8 mouse cellular contexts compared by ENCODE assay signal in the genomic region with DNA sequence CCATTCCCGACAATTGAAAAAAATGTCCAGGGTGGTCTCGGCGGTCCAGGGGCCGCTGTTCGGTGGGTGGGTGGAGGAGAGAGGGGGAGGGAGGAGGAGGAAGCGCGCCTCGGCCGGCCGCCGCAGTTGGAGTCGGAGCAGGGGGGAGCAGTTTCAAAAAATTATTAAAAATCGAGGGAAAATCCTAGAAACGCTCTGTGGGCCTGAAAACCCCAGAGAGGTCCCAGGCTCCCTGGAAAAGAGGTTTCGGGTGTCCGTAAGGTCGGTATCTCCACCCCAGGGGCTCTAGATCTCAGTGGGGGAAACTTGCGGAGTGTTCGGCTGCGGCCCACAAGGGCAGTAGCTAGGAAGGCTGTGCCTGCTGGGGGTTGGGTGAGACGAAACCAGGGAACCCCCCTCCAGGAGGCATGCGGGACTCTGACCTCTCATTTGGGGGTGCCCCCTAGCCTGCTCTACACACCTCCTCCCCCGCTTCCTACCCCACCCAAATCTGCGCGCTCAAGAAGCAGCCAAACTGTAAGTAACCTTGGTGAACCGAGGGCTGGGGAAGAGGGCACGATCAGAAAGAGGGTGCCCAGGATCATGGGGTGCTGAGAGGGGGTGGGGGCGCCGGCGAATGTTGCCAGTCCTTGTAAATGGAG. TPM values are rescaled to one million over a fixed set of nuclear protein-coding genes. Genes with fewer than 3 reads are reported as not detected.
DNase-seq lines count a peak whose midpoint lies in the region; ATAC-seq lines count a peak whose summit lies in the region.

No protein-coding gene starts in this region.

- peaks cover 14% of the 10 kb centered on the region for H3K27me3 ChIP-seq in forebrain, embryonic 15.5 days
- H3K27me3 ChIP-seq in intestine, embryonic 15.5 days (replicated peaks), result no peaks in the 10 kb centered on the region
- no peaks in the 10 kb centered on the region for H3K27me3 ChIP-seq in stomach, embryonic 16.5 days (ENCODE audit: control insufficient read depth, insufficient read depth, low read length)

- no peaks in the 10 kb centered on the region for H3K36me3 ChIP-seq in forebrain, embryonic 15.5 days
- H3K36me3 ChIP-seq in intestine, embryonic 15.5 days, result peaks cover 4% of the 10 kb centered on the region; the same call in 1 of the 2 replicates
- 0 out of 2 replicates have a peak, but pooled peaks cover 3% of the 10 kb centered on the region for H3K36me3 ChIP-seq in stomach, embryonic 16.5 days (ENCODE audit: control insufficient read depth, insufficient read depth, low read length)

- H3K9ac ChIP-seq in forebrain, embryonic 15.5 days (replicated peaks), result peak overlapping the region; percentile 61
- peak overlapping the region; percentile 64 for H3K9ac ChIP-seq in intestine, embryonic 15.5 days
- H3K9ac ChIP-seq in stomach, embryonic 16.5 days (ENCODE audit: low read length), result peak overlapping the region; percentile 92

- ATAC-seq in forebrain, embryonic 15.5 days (replicated peaks), result no peak
- no peak for ATAC-seq in intestine, embryonic 15.5 days
- ATAC-seq in stomach, embryonic 16.5 days (ENCODE audit: insufficient read depth, low FRiP score), result no peak

- under 1% methylated on average over 30 of the region's 30 CpGs for WGBS in forebrain, embryonic 15.5 days
- WGBS in intestine, embryonic 15.5 days, result under 1% methylated on average over 30 of the region's 30 CpGs
- WGBS in stomach, embryonic 16.5 days, result under 1% methylated on average over 30 of the region's 30 CpGs

- DNase-seq in layer of hippocampus, postnatal 10 days (ENCODE audit: low spot score in 2 of 2), result peak; percentile 32 to 42
- no peak for DNase-seq in layer of hippocampus, postnatal 25 days (ENCODE audit: extremely low spot score in 1 of 2, low spot score in 1 of 2)
- DNase-seq in R1 (ENCODE audit: low read depth, low spot score), result peak; percentile 29
- DNase-seq in lung, postnatal 14 days, result peak; percentile 28
- DNase-seq in gastrocnemius, postnatal 10 days, result no peak

- peak overlapping the region; percentile 57 for H3K4me3 ChIP-seq in forebrain, embryonic 15.5 days
- H3K4me3 ChIP-seq in intestine, embryonic 15.5 days (replicated peaks), result peak overlapping the region; percentile 77
- H3K4me3 ChIP-seq in stomach, embryonic 16.5 days (replicated peaks; ENCODE audit: low read length), result peak overlapping the region; percentile 82

- H3K27ac ChIP-seq in forebrain, embryonic 15.5 days (replicated peaks), result peak overlapping the region; percentile 79
- peak overlapping the region; percentile 72 for H3K27ac ChIP-seq in intestine, embryonic 15.5 days
- H3K27ac ChIP-seq in stomach, embryonic 16.5 days (ENCODE audit: low read length), result peak overlapping the region; percentile 87

- peak overlapping the region; percentile 83 for H3K4me2 ChIP-seq in forebrain, embryonic 15.5 days (replicated peaks)
- H3K4me2 ChIP-seq in intestine, embryonic 15.5 days (replicated peaks), result peak overlapping the region; percentile 96
- peak overlapping the region; percentile 96 for H3K4me2 ChIP-seq in stomach, embryonic 16.5 days (ENCODE audit: low read depth, low read length)

- no peaks in the 10 kb centered on the region for H3K9me3 ChIP-seq in forebrain, embryonic 15.5 days
- H3K9me3 ChIP-seq in intestine, embryonic 15.5 days, result no peaks in the 10 kb centered on the region
- H3K9me3 ChIP-seq in stomach, embryonic 16.5 days (replicated peaks; ENCODE audit: control insufficient read depth, low read length), result no peaks in the 10 kb centered on the region

- peaks cover 77% of the 10 kb centered on the region for H3K4me1 ChIP-seq in forebrain, embryonic 15.5 days
- peaks cover 56% of the 10 kb centered on the region for H3K4me1 ChIP-seq in intestine, embryonic 15.5 days (replicated peaks)
- peaks cover 39% of the 10 kb centered on the region for H3K4me1 ChIP-seq in stomach, embryonic 16.5 days (ENCODE audit: control insufficient read depth, insufficient read depth, low read length)

RNA-seq across cellular contexts. Expression of gene Ccnd2, which starts 2.6 kb away (rescaled TPM):
- total RNA-seq in layer of hippocampus, postnatal 10 days (2021), result 100 to 1,000 TPM; 190 to 200 TPM
- 100 to 1,000 TPM; 137 to 150 TPM for total RNA-seq in layer of hippocampus, postnatal 25 days (2021)
- 1,282 and 1,421 TPM in 2 replicates for polyA plus RNA-seq in forebrain, embryonic 15.5 days (2015; fragmentation: Nextera tagmentation; extraction: Ambion mirVana)
- polyA plus RNA-seq in intestine, embryonic 15.5 days (2015; fragmentation: Nextera tagmentation; extraction: Ambion mirVana), result 881 and 991 TPM in 2 replicates
- 932 and 1,032 TPM in 2 replicates for polyA plus RNA-seq in stomach, embryonic 16.5 days (2015; fragmentation: Nextera tagmentation; extraction: Ambion mirVana)
- 10 to 100 TPM; 33.2 to 52.1 TPM for total RNA-seq in gastrocnemius, postnatal 10 days (2021)

RNA-seq across cellular contexts. Expression of gene Tigar, which starts 40.1 kb away (rescaled TPM):
- total RNA-seq in layer of hippocampus, postnatal 10 days (2021), result 10 to 100 TPM; 29.3 to 30.3 TPM
- total RNA-seq in layer of hippocampus, postnatal 25 days (2021), result 10 to 100 TPM; 26.3 to 27.9 TPM
- polyA plus RNA-seq in forebrain, embryonic 15.5 days (2015; fragmentation: Nextera tagmentation; extraction: Ambion mirVana), result 9.2 and 10.0 TPM in 2 replicates
- 5.6 and 7.3 TPM in 2 replicates for polyA plus RNA-seq in intestine, embryonic 15.5 days (2015; fragmentation: Nextera tagmentation; extraction: Ambion mirVana)
- polyA plus RNA-seq in stomach, embryonic 16.5 days (2015; fragmentation: Nextera tagmentation; extraction: Ambion mirVana), result 4.6 and 5.0 TPM in 2 replicates
- total RNA-seq in gastrocnemius, postnatal 10 days (2021), result 1 to 10 TPM; 8.3 to 8.9 TPM

Comparison
In these comparisons a context has a peak if more than half of its experiments do, and no peak if none do; other contexts are left out.
1. DNase-seq: peak in layer of hippocampus, postnatal 10 days (2 of 2), R1 (single experiment) and lung, postnatal 14 days (single experiment); none in layer of hippocampus, postnatal 25 days (0 of 2) and gastrocnemius, postnatal 10 days (single experiment).
2. Peak in every context shown above with its lines, with median percentiles within 50 percentile points of each other: H3K27ac ChIP-seq, H3K4me2 ChIP-seq, H3K4me3 ChIP-seq and H3K9ac ChIP-seq.